Mouse (Mus musculus): ENCODE results near the gene Zswim3. TPM values are rescaled to one million over a fixed set of nuclear protein-coding genes. Genes with fewer than 3 reads are reported as not detected.
A peak's percentile ranks its signal among the peaks of the same experiment; 100 is the strongest.

The Zswim3 gene
- total RNA-seq, 2 experiments from 2014 or later = 7.2 to 8.9 TPM

GRCm38 (mm10) chr2:164823969-164824368, 19.1 kb downstream of the Zswim3 start:
- no peak overlapping the region for H3K27ac ChIP-seq
- peak overlapping the region; percentile 63 for H3K4me3 ChIP-seq
- TF ChIP-seq CTCF (conservative IDR thresholded peaks at IDR 0.05) = no peak
- no peak for DNase-seq (ENCODE audit: low spot score in 2 of 2)

GRCm38 (mm10) chr2:164825521-164825920, 20.6 kb downstream of the Zswim3 start:
- no peak for TF ChIP-seq CTCF (conservative IDR thresholded peaks at IDR 0.05)
- no peak overlapping the region; the same call in 1 of the 2 replicates for H3K4me3 ChIP-seq
- H3K27ac ChIP-seq = no peak overlapping the region
- no peak for DNase-seq (ENCODE audit: low spot score in 2 of 2)

- Histone ChIP-seq H3K4me3 (no peak overlapping the region), H3K27ac (no peak overlapping the region)
- no peak for TF ChIP-seq CTCF (conservative IDR thresholded peaks at IDR 0.05)
- DNase-seq (ENCODE audit: low spot score in 2 of 2) = no peak
Observed at GRCm38 (mm10) chr2:164827146-164827850, 22.4 kb downstream of the Zswim3 start.

- Histone ChIP-seq H3K27ac (no peak within 1 kb of the TSS), H3K4me3 (no peak within 1 kb of the TSS)
- DNase-seq (ENCODE audit: low spot score in 2 of 2) = no peak
- TF ChIP-seq CTCF (conservative IDR thresholded peaks at IDR 0.05) = no peak
Observed at GRCm38 (mm10) chr2:164828437-164828836, 23.5 kb downstream of the Zswim3 start, which contains the start of gene Spata25. TSS of gene Spata25 (minus strand) at chr2:164828537.

DNA sequence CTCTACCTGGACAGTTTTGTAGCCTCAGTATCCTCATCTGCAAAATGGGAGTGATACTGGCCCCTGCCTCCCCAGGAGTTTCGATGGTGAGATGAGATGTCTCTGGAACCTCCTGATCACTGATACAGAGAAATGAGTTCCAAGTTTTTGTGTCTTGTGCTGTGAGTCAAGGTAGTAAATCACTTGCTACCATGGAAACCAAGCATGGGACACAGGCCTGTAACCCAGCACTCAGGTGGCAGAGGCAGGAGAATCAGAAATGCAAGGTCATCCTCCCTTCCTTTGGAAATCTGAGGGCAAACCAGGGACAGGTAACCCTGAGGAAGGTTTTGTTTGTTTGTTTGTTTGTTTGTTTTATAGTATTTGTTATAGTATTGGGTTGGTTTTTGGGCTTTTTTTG, 24.2 kb downstream of the Zswim3 start:
- DNase-seq (ENCODE audit: low spot score in 2 of 2) = no peak
- no peak for TF ChIP-seq CTCF (conservative IDR thresholded peaks at IDR 0.05)
- H3K4me3 ChIP-seq = no peak overlapping the region
- no peak overlapping the region for H3K27ac ChIP-seq

GRCm38 (mm10) chr2:164831029-164831428, 26.1 kb downstream of the Zswim3 start:
- Histone ChIP-seq H3K27ac (no peak overlapping the region), H3K4me3 (no peak overlapping the region)
- TF ChIP-seq CTCF (conservative IDR thresholded peaks at IDR 0.05) = no peak
- DNase-seq (ENCODE audit: low spot score in 2 of 2) = no peak

- no peak for DNase-seq (ENCODE audit: low spot score in 2 of 2)
- no peak for TF ChIP-seq CTCF (conservative IDR thresholded peaks at IDR 0.05)
- peak overlapping the region; percentile 85 for H3K4me3 ChIP-seq
- H3K27ac ChIP-seq = peak overlapping the region; percentile 93
Observed at GRCm38 (mm10) chr2:164832032-164832747, 27.3 kb downstream of the Zswim3 start.

GRCm38 (mm10) chr2:164832748-164833301, 27.9 kb downstream of the Zswim3 start, which contains the start of gene Ctsa:
TSS of gene Ctsa (plus strand) at chr2:164832873.
- peak within 1 kb of the TSS; percentile 93 for H3K27ac ChIP-seq

DNA sequence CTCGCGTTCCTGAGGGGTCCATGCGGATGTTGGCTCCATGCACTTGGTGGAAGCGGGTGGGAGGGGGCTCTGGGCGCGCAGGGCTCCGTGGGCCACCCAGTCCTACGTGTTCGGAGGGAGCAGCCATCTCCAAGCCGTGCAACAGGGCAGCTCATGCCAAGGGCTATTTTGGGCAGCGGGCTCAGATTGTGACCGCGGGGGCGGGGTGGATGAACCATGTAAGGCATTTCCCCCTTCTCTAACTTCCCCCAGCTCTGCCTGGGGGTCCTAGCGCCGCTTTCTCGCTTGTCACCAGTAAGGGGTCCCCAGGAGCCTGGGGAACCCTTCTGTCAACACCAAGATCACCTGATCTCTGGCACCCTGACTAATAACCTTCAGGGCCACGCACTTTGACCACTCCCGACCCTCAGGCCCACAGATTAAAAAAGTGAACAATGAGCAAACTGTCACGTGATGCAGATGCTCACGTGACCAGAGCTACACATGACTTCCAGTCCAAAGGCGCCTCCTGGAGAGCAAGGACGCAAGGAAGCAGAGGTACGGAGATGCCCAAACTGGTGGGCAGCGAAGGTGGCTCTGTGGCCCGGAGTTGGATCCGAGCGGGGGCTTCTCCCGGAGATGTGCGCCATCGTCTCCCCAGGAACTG, 28.5 kb downstream of the Zswim3 start, which contains the start of gene Neurl2:
Gene Neurl2 (minus strand): TSS at position 143 of the 646 bp plus-strand sequence.
- peak; percentile 31 for TF ChIP-seq CTCF (conservative IDR thresholded peaks at IDR 0.05)
- peak within 1 kb of the TSS; percentile 85 for H3K4me3 ChIP-seq
- peak; percentile 83 to 84 for DNase-seq (ENCODE audit: low spot score in 2 of 2)
- H3K27ac ChIP-seq = peak within 1 kb of the TSS; percentile 93

More at GRCm38 (mm10) chr2:164832748-164833301, 27.9 kb downstream of the Zswim3 start, which contains the start of gene Ctsa:
- peak within 1 kb of the TSS; percentile 85 for H3K4me3 ChIP-seq
- TF ChIP-seq CTCF (conservative IDR thresholded peaks at IDR 0.05) = peak; percentile 81
- DNase-seq (ENCODE audit: low spot score in 2 of 2) = peak; percentile 77 to 80

DNA sequence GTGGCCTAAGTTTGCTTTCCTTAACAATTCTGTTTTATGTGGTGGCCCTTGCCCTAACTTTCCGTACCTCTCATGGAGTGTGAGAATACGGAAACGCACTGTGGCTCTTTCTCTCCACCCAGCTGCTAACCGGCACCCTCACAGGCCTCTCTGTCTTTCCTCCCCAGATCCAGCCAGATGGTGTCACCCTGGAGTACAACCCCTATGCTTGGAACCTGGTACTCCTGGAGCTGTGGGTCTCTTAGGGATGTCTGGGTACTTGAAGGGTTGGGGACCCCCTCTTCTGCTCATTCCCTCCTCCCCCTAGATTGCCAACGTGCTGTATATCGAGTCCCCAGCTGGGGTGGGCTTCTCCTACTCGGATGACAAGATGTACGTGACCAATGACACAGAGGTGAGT, 29.6 kb downstream of the Zswim3 start:
- TF ChIP-seq CTCF (conservative IDR thresholded peaks at IDR 0.05) = peak; percentile 51
- no peak for DNase-seq (ENCODE audit: low spot score in 2 of 2)
- H3K27ac ChIP-seq = peak overlapping the region; percentile 93

DNA sequence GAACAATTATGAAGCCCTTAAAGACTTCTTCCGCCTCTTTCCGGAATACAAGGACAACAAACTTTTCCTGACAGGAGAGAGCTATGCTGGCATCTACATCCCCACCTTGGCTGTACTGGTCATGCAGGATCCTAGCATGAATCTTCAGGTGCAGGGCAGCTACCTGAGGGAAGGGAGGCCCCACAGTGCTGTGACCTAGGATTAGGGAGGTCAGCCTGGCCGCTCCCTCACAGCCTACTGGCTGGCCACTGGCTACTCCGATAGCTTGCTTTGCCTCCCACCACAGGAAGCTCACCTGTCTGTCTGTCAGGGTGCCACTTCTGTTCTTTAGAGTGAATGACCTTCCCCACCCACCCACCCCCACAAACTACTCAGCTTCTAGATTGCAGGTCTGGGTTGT, 30.3 kb downstream of the Zswim3 start:
- DNase-seq (ENCODE audit: low spot score in 2 of 2) = no peak
- H3K27ac ChIP-seq = no peak overlapping the region
- peak overlapping the region; percentile 85; the same call in 1 of the 2 replicates for H3K4me3 ChIP-seq

More for the DNA sequence above, 29.6 kb downstream of the Zswim3 start:
- H3K4me3 ChIP-seq = peak overlapping the region; percentile 85

GRCm38 (mm10) chr2:164845782-164846181, 40.9 kb downstream of the Zswim3 start:
- DNase-seq (ENCODE audit: low spot score in 2 of 2) = no peak
- H3K4me3 ChIP-seq = no peak overlapping the region
- TF ChIP-seq CTCF (conservative IDR thresholded peaks at IDR 0.05) = peak; percentile 72
- no peak overlapping the region for H3K27ac ChIP-seq

More for the DNA sequence above, 30.3 kb downstream of the Zswim3 start:
- no peak for TF ChIP-seq CTCF (conservative IDR thresholded peaks at IDR 0.05)
